Mouse (Mus musculus) ES-E14 (cell line): ENCODE measurements around the gene Asic4.

Experiments used
- CHD2 ChIP-seq: IDR thresholded peaks from 2 replicates; pipeline ENCODE4 v1.6.1; 2014; ENCODE audit warnings: mild to moderate bottlenecking, low read depth, low read length, inconsistent platforms
- HCFC1 ChIP-seq: IDR thresholded peaks from 2 replicates; pipeline ENCODE4 v1.6.1; 2012; ENCODE audit warnings: low read length, inconsistent platforms, borderline replicate concordance; ENCODE audit not compliant: insufficient read depth
- MAFK ChIP-seq: IDR thresholded peaks from 2 replicates; pipeline ENCODE4 v1.6.1; 2014; ENCODE audit warnings: mild to moderate bottlenecking, low read depth, low read length, inconsistent platforms; ENCODE audit not compliant: insufficient read depth
- ZC3H11A ChIP-seq: IDR thresholded peaks from 2 replicates; pipeline ENCODE4 v1.6.1; 2012; ENCODE audit warnings: low read depth, mild to moderate bottlenecking, inconsistent platforms, low read length, borderline replicate concordance
- ZNF384 ChIP-seq: IDR thresholded peaks from 2 replicates; pipeline ENCODE4 v1.6.1; 2012; ENCODE audit warnings: low read depth, low read length, inconsistent platforms

- TF ChIP-seq ZNF384 (0 out of 2 replicates have a peak, but pooled peaks have one; percentile 23), MAFK (no peak), HCFC1 (0 out of 2 replicates have a peak, but pooled peaks have one; percentile 25), CHD2 (no peak), ZC3H11A (0 out of 2 replicates have a peak, but pooled peaks have one; percentile 22)
Observed at GRCm38 (mm10) chr1:75477264-75477965, 27.2 kb downstream of the Asic4 start.
